Mouse (Mus musculus) liver, embryonic 14.5 days (tissue): ENCODE data around the gene Tldc2.

Experiments
- CTCF ChIP-seq: IDR thresholded peaks from 2 replicates; pipeline ENCODE4 v1.5.1; 2016; ENCODE audit warnings: antibody characterized with exemption, low read depth, control low read depth
- EP300 ChIP-seq: IDR thresholded peaks from 2 replicates; pipeline ENCODE4 v1.6.1; 2016; ENCODE audit warnings: antibody characterized with exemption, low read depth

DNA sequence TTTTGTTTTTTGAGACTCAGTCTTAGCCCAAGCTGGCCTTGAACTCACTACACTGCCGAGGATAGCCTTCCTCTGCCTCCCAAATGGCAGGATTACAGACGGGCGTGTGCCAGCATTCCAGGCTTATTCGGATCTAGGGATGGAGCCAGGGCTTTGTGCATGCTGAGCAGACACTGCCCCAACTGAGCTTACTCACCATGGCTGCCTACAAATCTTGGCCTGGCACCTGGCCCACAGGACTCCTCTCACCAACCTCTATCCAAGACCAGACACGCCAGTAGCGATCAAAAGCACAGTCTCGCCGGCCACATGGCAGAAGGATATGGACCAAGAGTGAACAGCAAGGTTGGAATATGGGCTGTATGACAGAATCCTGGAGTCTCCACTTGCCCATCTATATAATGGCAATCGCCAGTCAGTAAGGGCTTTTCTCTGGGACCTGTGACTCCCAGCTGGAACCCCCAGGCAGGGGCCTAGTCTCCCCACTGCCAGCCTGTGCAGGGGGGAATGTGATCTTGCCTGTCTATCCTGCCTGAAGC, 12.6 kb upstream of the Tldc2 start:
- TF ChIP-seq CTCF (no peak), EP300 (no peak)
